Mouse (Mus musculus) neutrophil, adult 59 days (primary cell): ENCODE measurements around the gene Slc4a3. TPM values are rescaled to one million over a fixed set of nuclear protein-coding genes. Genes with fewer than 3 reads are reported as not detected.

Source experiments
- total RNA-seq, 2 experiments: library from RNA; stranded (reverse); gene quantifications; 1 replicate in 1 of 2; 2 replicates in 1 of 2; pipeline ENCODE4 v1.2.4; 2023

Gene Slc4a3
- total RNA-seq: not detected

GRCm38 (mm10) chr1:75545965-75546956 is at the start of gene Slc4a3:
Slc4a3 (plus strand) TSS chr1:75546266.

GRCm38 (mm10) chr1:75505956-75506831 is 39.9 kb upstream of the Slc4a3 start, which contains the start of gene Obsl1:
Obsl1 (minus strand) TSS chr1:75506452.

DNA sequence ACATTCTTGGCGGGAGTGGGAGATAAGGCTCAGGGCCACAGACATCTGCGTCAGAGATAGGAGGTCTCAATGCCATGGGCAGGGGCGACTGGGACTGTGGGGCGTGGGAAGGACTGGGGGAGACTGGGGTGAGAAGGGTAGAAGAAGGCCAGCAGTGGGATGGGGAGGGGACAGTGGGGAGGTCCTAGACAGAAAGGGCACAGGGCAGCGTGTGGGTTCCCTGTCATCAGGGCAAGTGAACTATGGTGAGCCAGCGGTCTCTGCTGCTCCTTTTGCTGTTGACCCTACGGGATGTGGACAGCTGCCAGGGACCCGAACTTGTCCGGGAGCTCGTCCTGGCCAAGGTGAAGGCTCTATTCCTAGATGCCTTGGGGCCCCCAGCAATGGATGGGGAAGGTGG is 39.1 kb upstream of the Slc4a3 start, which contains the start of gene Inha:
Gene Inha (plus strand): TSS at position 72 of the 400 bp plus-strand sequence.

DNA sequence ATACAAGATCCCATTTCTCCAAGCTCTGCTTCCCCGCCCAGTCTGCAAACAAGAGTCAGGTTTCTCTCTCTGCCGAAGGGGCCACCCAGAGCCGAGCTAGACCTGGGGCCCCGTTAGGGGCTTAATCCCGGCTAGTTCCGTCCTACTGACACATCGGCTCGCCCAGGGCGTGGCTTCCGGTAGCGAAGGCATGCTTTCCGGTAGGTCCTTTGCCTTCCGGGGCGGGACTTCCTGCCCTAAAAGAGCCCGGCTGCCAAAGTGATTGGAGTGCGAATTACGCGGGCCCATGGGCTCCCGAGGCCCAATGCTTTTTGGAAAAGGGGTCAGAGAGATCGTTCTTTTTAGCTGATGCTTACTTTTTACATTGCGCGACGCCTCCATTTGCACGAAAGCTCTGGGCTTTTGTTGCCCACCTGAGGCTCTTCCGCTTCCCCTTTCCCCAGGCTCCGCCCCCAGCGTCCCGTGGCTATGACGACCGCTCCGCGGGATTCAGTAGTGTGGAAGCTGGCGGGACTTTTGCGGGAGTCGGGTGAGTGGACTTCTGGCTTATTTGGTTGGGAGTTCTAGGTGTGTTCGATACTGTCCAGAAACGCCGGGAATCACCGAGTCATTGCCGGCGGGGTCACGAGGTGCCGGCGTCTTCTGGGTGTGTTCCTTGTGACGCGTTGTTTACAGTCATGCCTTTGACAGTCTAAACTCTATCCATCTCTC is 24.6 kb upstream of the Slc4a3 start, which contains the start of gene Stk11ip:
Gene Stk11ip (plus strand): TSS at position 209 of the 711 bp plus-strand sequence.

Other genes with a start within 250 kb of the Slc4a3 start
- 10 to 100 TPM; 27.7 to 32.2 TPM for gene Dnpep, start 228.3 kb upstream of the Slc4a3 start, total RNA-seq
- gene Des, start 185.9 kb upstream of the Slc4a3 start, total RNA-seq: under 1 TPM; 0.16 to 0.31 TPM
- not detected for gene Speg, start 171.0 kb upstream of the Slc4a3 start, total RNA-seq
- 10 to 100 TPM; 38.8 to 46.6 TPM for gene Gmppa, start 110.3 kb upstream of the Slc4a3 start, total RNA-seq
- gene Asic4, start 95.8 kb upstream of the Slc4a3 start, total RNA-seq: not detected
- gene Chpf, start 67.0 kb upstream of the Slc4a3 start, total RNA-seq: 1 to 10 TPM in 1 of 2 experiments, under 1 TPM in 1; 0.84 to 1.1 TPM
- gene Tmem198, start 66.7 kb upstream of the Slc4a3 start, total RNA-seq: under 1 TPM in 1 of 2 experiments, not detected in 1; 0.62 TPM
- gene Obsl1, start 39.8 kb upstream of the Slc4a3 start, total RNA-seq: under 1 TPM; 0.18 TPM
- gene Inha, start 39.2 kb upstream of the Slc4a3 start, total RNA-seq: not detected
- 10 to 100 TPM; 48.3 to 51.3 TPM for gene Stk11ip, start 24.7 kb upstream of the Slc4a3 start, total RNA-seq